Mouse (Mus musculus): Measurements from ENCODE around the gene AI661453. TPM values are rescaled to one million over a fixed set of nuclear protein-coding genes. Genes with fewer than 3 reads are reported as not detected.

Gene AI661453
- total and polyA plus RNA-seq, 3 experiments, result not detected

DNA sequence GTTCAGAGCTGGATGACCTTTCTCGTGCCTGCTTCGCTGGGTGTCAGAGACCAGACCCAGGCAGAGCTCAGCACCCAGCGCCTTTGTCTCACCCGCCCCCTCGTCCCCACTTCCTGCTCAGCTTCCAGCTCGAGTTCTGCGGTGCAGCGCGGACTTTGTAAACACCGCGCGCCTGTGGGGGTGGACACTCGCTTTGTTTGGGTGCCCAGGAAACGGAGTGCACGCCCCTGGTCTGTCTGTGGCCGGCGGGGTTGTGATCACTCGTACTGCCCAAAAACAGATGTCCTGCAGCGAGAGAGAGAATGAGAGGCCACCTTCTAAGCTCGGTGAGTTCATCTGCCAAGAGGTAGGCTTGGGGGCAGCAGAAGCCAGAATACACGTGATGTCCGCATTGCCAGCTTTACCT, 68.5 kb downstream of the AI661453 start, which contains the start of gene Ccnd3:
Gene Ccnd3 (plus strand): TSS at position 111 of the 406 bp plus-strand sequence.
- Histone ChIP-seq H3K36me3 (ENCODE audit: control insufficient read depth in 1 of 2, insufficient read depth in 2 of 2, low read length in 2 of 2) (peaks cover 1 to 12% of the 10 kb centered on the region in 2 experiments; a peak in 3 of 4 replicates), H3K9me3 (replicated peaks; ENCODE audit: insufficient read depth, low read length) (no peaks in the 10 kb centered on the region), H3K27me3 (ENCODE audit: control insufficient read depth in 1 of 2, insufficient read depth in 2 of 2, low read length in 2 of 2) (no peaks in the 10 kb centered on the region), H3K4me3 (ENCODE audit: control insufficient read depth in 1 of 2, insufficient read depth in 1 of 2, low read depth in 2 of 2, low read length in 2 of 2) (peak within 1 kb of the TSS; percentile 62 to 63), H3K27ac (ENCODE audit: control insufficient read depth, low read depth, low read length) (peak within 1 kb of the TSS; percentile 58), H3K79me2 (ENCODE audit: control insufficient read depth, insufficient read depth, low read length, poor library complexity) (peaks cover 5% of the 10 kb centered on the region), H3K4me1 (ENCODE audit: control insufficient read depth in 1 of 2, insufficient read depth in 2 of 2, low read length in 2 of 2) (peaks cover 8 to 49% of the 10 kb centered on the region in 2 experiments; a peak in 3 of 4 replicates), H3K9ac (ENCODE audit: control insufficient read depth, low read depth, low read length, poor library complexity, severe bottlenecking) (peak within 1 kb of the TSS; percentile 70)
- DNase-seq (ENCODE audit: low read depth, low spot score), result peak; percentile 76
- TF ChIP-seq ELF1 (IDR thresholded peaks at IDR 0.05; ENCODE audit: low read depth, low read length), result peak; percentile 76
- TF ChIP-seq MXI1 (IDR thresholded peaks at IDR 0.05; ENCODE audit: low read depth, low read length), result no peak; the same call in 1 of the 2 replicates
- TF ChIP-seq MYC (IDR thresholded peaks at IDR 0.05; ENCODE audit: low read depth, low read length), result no peak
- no peak for TF ChIP-seq CHD2 (IDR thresholded peaks at IDR 0.05; ENCODE audit: low read length)
- no peak for TF ChIP-seq MEF2A (IDR thresholded peaks at IDR 0.05; ENCODE audit: extremely low read depth, insufficient replicate concordance, low read depth, low read length, poor library complexity, severe bottlenecking)
- no peak for TF ChIP-seq NRF1 (IDR thresholded peaks at IDR 0.05; ENCODE audit: insufficient read depth, low read depth, low read length, poor library complexity, severe bottlenecking)
- no peak for TF ChIP-seq JUND (IDR thresholded peaks at IDR 0.05; ENCODE audit: low read depth, low read length)
- peak; percentile 51; the same call in 1 of the 2 replicates for TF ChIP-seq BHLHE40 (IDR thresholded peaks at IDR 0.05; ENCODE audit: borderline replicate concordance, low read depth, low read length)
- no peak for TF ChIP-seq E2F4 (IDR thresholded peaks at IDR 0.05; ENCODE audit: borderline replicate concordance, low read depth, low read length)
- TF ChIP-seq EP300 (IDR thresholded peaks at IDR 0.05; ENCODE audit: low read depth in 1 of 2, low read length in 2 of 2), result no peak; a peak in 1 of 4 replicates
- TF ChIP-seq USF2 (IDR thresholded peaks at IDR 0.05; ENCODE audit: borderline replicate concordance in 1 of 2, insufficient read depth in 1 of 2, low read depth in 1 of 2, low read length in 2 of 2), result no peak
- TF ChIP-seq ZNF384 (IDR thresholded peaks at IDR 0.05; ENCODE audit: low read depth, low read length), result no peak
- TF ChIP-seq MYB (IDR thresholded peaks at IDR 0.05; ENCODE audit: low read depth, low read length), result no peak
- TF ChIP-seq MAZ (IDR thresholded peaks at IDR 0.05; ENCODE audit: low read depth, low read length), result no peak; the same call in 1 of the 2 replicates
- peak; percentile 6; the same call in 1 of the 2 replicates for TF ChIP-seq ETS1 (IDR thresholded peaks at IDR 0.05; ENCODE audit: low read depth, low read length)
- TF ChIP-seq TAL1 (IDR thresholded peaks at IDR 0.05; ENCODE audit: low read length), result no peak
- no peak for TF ChIP-seq GATA1 (IDR thresholded peaks at IDR 0.05; ENCODE audit: low read depth, low read length)
- no peak for TF ChIP-seq MAFK (IDR thresholded peaks at IDR 0.05; ENCODE audit: borderline replicate concordance, low read depth, low read length)
- 0 out of 2 replicates have a peak, but pooled peaks have one; percentile 25 for TF ChIP-seq USF1 (IDR thresholded peaks at IDR 0.05; ENCODE audit: low read depth, low read length)
- no peak for TF ChIP-seq RCOR1 (IDR thresholded peaks at IDR 0.05; ENCODE audit: low read depth, low read length)
- no peak for TF ChIP-seq TCF12 (IDR thresholded peaks at IDR 0.05; ENCODE audit: low read depth, low read length)
- TF ChIP-seq NELFE (IDR thresholded peaks at IDR 0.05; ENCODE audit: low read depth, low read length), result no peak; the same call in 1 of the 2 replicates
- no peak for TF ChIP-seq KAT2A (conservative IDR thresholded peaks at IDR 0.05; ENCODE audit: low read depth, low read length)
- TF ChIP-seq MAX (IDR thresholded peaks at IDR 0.05; ENCODE audit: low read length), result peak; percentile 66
- TF ChIP-seq SMC3 (IDR thresholded peaks at IDR 0.05; ENCODE audit: low read depth, low read length), result no peak
- no peak for TF ChIP-seq UBTF (IDR thresholded peaks at IDR 0.05; ENCODE audit: borderline replicate concordance, insufficient read depth, low read depth, low read length)
- peak in 1 of 2 experiments; percentile 40; a peak in 1 of 4 replicates for TF ChIP-seq POLR2A (IDR thresholded peaks at IDR 0.05; ENCODE audit: control insufficient read depth in 1 of 2, insufficient read depth in 1 of 2, low read depth in 1 of 2, low read length in 2 of 2, poor library complexity in 1 of 2)
- peak; percentile 76 for TF ChIP-seq SIN3A (IDR thresholded peaks at IDR 0.05; ENCODE audit: low read length)
- no peak for TF ChIP-seq ZMIZ1 (IDR thresholded peaks at IDR 0.05; ENCODE audit: low read depth, low read length)
- no peak for TF ChIP-seq GABPA (IDR thresholded peaks at IDR 0.05; ENCODE audit: low read depth, low read length)
- no peak for TF ChIP-seq CTCF (IDR thresholded peaks at IDR 0.05 in 2 of 3, conservative IDR thresholded peaks at IDR 0.05 in 1 of 3; ENCODE audit: control insufficient read depth in 1 of 3, insufficient read depth in 1 of 3, low read depth in 2 of 3, low read length in 3 of 3, poor library complexity in 1 of 3, severe bottlenecking in 1 of 3)
- no peak for TF ChIP-seq ZC3H11A (IDR thresholded peaks at IDR 0.05; ENCODE audit: low read depth, low read length)
- no peak for TF ChIP-seq POLR2AphosphoS5 (IDR thresholded peaks at IDR 0.05; ENCODE audit: borderline replicate concordance, low read depth, low read length)
- TF ChIP-seq CHD1 (IDR thresholded peaks at IDR 0.05; ENCODE audit: low read depth, low read length), result no peak
- no peak for TF ChIP-seq ZKSCAN1 (IDR thresholded peaks at IDR 0.05; ENCODE audit: low read depth, low read length)
- TF ChIP-seq HCFC1 (IDR thresholded peaks at IDR 0.05; ENCODE audit: low read depth, low read length), result 0 out of 2 replicates have a peak, but pooled peaks have one; percentile 4
- TF ChIP-seq TBP (IDR thresholded peaks at IDR 0.05; ENCODE audit: low read depth, low read length), result no peak
